Mouse (Mus musculus) cortical plate, adult 2 months (tissue): Measurements from ENCODE around the gene Rps16.

Source experiments
- CTCF ChIP-seq: fragments of 200-500 bp; IDR thresholded peaks from 2 replicates; pipeline ENCODE4 v1.5.1; 2011; ENCODE audit warnings: mild to moderate bottlenecking, control low read depth, low read length; ENCODE audit not compliant: insufficient read depth; ENCODE audit errors: extremely low read depth
- POLR2A ChIP-seq: fragments of 200-500 bp; IDR thresholded peaks from 2 replicates; pipeline ENCODE4 v1.6.1; 2011; ENCODE audit warnings: mild to moderate bottlenecking, low read length, control low read depth; ENCODE audit not compliant: insufficient read depth; ENCODE audit errors: extremely low read depth

DNA sequence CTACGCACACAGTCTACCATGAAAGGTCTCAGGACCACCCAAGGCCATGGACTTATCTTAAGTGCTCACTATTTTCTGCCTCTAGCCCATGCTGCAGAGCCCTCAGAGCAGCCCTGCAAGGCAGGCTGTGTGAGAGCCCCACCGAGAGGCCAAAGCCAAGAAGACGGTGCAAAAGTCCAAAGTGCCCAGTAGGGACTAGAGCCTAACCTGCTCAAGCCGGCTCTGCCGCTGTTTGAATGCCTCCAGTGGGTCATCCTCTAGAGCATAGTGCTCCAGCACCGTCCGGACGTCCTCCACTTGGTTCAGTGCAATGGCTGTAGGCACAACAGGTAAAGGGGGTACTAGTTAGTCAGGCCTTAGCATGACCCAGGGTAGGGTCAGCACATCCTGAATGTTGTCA lies 44.2 kb upstream of the Rps16 start:
- TF ChIP-seq CTCF (no peak), POLR2A (no peak)
